20 mouse cellular contexts compared by ENCODE assay signal in genomic region chrX:60719428-60720151, GRCm38 (mm10).
DNase-seq lines count a peak whose midpoint lies in the region; ATAC-seq and TF ChIP-seq lines count a peak whose summit lies in the region.
"Had no signal": no experiment of that assay in that cellular context is flagged by ENCODE, and none has a peak within 500 bp of the region (broad histone marks: within the 10 kb centered on the region; RNA-seq: fewer than 3 reads in every experiment).

No protein-coding gene starts in this region.

- H3K9ac ChIP-seq in forebrain, postnatal 0 days = no peak overlapping the region
- H3K9ac ChIP-seq in midbrain, embryonic 11.5 days (ENCODE audit: low read length) = no peak overlapping the region
- no peak overlapping the region for H3K9ac ChIP-seq in neural tube, embryonic 12.5 days
- H3K9ac ChIP-seq in kidney, embryonic 15.5 days = no peak overlapping the region
- H3K9ac ChIP-seq: heart, embryonic 12.5 days; liver, embryonic 14.5 days had no signal

- WGBS in embryonic facial prominence, embryonic 10.5 days = 45% methylated on average over 13 of the region's 13 CpGs
- 32% methylated on average over 13 of the region's 13 CpGs for WGBS in forebrain, postnatal 0 days
- 28% methylated on average over 13 of the region's 13 CpGs for WGBS in midbrain, embryonic 11.5 days
- 30% methylated on average over 13 of the region's 13 CpGs for WGBS in neural tube, embryonic 12.5 days
- WGBS in kidney, embryonic 15.5 days = 46% methylated on average over 13 of the region's 13 CpGs

- no peaks in the 10 kb centered on the region for H3K9me3 ChIP-seq in embryonic facial prominence, embryonic 10.5 days
- no peaks in the 10 kb centered on the region for H3K9me3 ChIP-seq in forebrain, postnatal 0 days (ENCODE audit: low read length)
- no peaks in the 10 kb centered on the region for H3K9me3 ChIP-seq in midbrain, embryonic 11.5 days (ENCODE audit: control insufficient read depth, low read length)
- H3K9me3 ChIP-seq in neural tube, embryonic 12.5 days = no peaks in the 10 kb centered on the region
- no peaks in the 10 kb centered on the region for H3K9me3 ChIP-seq in kidney, embryonic 15.5 days (replicated peaks)
- H3K9me3 ChIP-seq: G1E; heart, embryonic 12.5 days; limb, embryonic 10.5 days had no signal

- no peaks in the 10 kb centered on the region for H3K36me3 ChIP-seq in embryonic facial prominence, embryonic 10.5 days (replicated peaks)
- no peaks in the 10 kb centered on the region for H3K36me3 ChIP-seq in forebrain, postnatal 0 days (ENCODE audit: insufficient read depth)
- H3K36me3 ChIP-seq in midbrain, embryonic 11.5 days (ENCODE audit: control insufficient read depth, insufficient read depth, low read length) = no peaks in the 10 kb centered on the region
- no peaks in the 10 kb centered on the region for H3K36me3 ChIP-seq in neural tube, embryonic 12.5 days
- no peaks in the 10 kb centered on the region for H3K36me3 ChIP-seq in kidney, embryonic 15.5 days
- H3K36me3 ChIP-seq: G1E; heart, embryonic 12.5 days; limb, embryonic 10.5 days had no signal

- DNase-seq in embryonic facial prominence, embryonic 10.5 days (ENCODE audit: low spot score) = peak; percentile 11
- no peak for DNase-seq in forebrain, postnatal 0 days
- DNase-seq in midbrain, embryonic 11.5 days (ENCODE audit: low spot score, missing footprints) = peak; percentile 89
- DNase-seq in kidney, postnatal 14 days = no peak
- no peak for DNase-seq in T-cell, adult 2 months (ENCODE audit: low spot score)
- DNase-seq in spleen, postnatal 36 days (ENCODE audit: low spot score in 2 of 2) = no peak
- DNase-seq: adrenal gland, adult 8-10 months; cerebellum, adult 18-20 months; heart, postnatal 36 days; kidney, postnatal 10 days; lung, postnatal 10 days; right cerebral cortex, postnatal 25 days; thymus, adult 2 months had no signal

- TF ChIP-seq CTCF in forebrain, postnatal 0 days (IDR thresholded peaks at IDR 0.05; ENCODE audit: low read depth) = no peak

- H3K4me2 ChIP-seq in forebrain, postnatal 0 days (ENCODE audit: low read depth) = peak overlapping the region; percentile 38
- peak overlapping the region; percentile 15; the same call in 1 of the 2 replicates for H3K4me2 ChIP-seq in midbrain, embryonic 11.5 days
- H3K4me2 ChIP-seq in neural tube, embryonic 12.5 days (replicated peaks) = peak overlapping the region; percentile 43
- no peak overlapping the region for H3K4me2 ChIP-seq in kidney, embryonic 15.5 days

- no peak; the same call in 1 of the 2 replicates for ATAC-seq in forebrain, postnatal 0 days
- ATAC-seq in midbrain, embryonic 11.5 days (ENCODE audit: low FRiP score) = peak; percentile 94
- ATAC-seq in neural tube, embryonic 12.5 days (ENCODE audit: low FRiP score, low read depth) = peak; percentile 90
- ATAC-seq in kidney, embryonic 15.5 days (replicated peaks; ENCODE audit: low FRiP score) = no peak
- ATAC-seq: intestine, postnatal 0 days had no signal

- no peak overlapping the region for H3K27ac ChIP-seq in embryonic facial prominence, embryonic 10.5 days (replicated peaks)
- H3K27ac ChIP-seq in forebrain, postnatal 0 days (ENCODE audit: low read depth, low read length) = no peak overlapping the region
- peak overlapping the region; percentile 47; the same call in 1 of the 2 replicates for H3K27ac ChIP-seq in midbrain, embryonic 11.5 days (ENCODE audit: low read depth, low read length)
- no peak overlapping the region; the same call in 1 of the 2 replicates for H3K27ac ChIP-seq in neural tube, embryonic 12.5 days
- H3K27ac ChIP-seq in kidney, embryonic 15.5 days = no peak overlapping the region
- H3K27ac ChIP-seq: limb, embryonic 10.5 days; liver, embryonic 14.5 days had no signal

- no peaks in the 10 kb centered on the region; the same call in 1 of the 2 replicates for H3K27me3 ChIP-seq in embryonic facial prominence, embryonic 10.5 days (replicated peaks; ENCODE audit: low read depth, poor library complexity, severe bottlenecking)
- no peaks in the 10 kb centered on the region for H3K27me3 ChIP-seq in forebrain, postnatal 0 days (ENCODE audit: insufficient read depth, low read length)
- H3K27me3 ChIP-seq in midbrain, embryonic 11.5 days (ENCODE audit: control insufficient read depth, insufficient read depth, low read length) = no peaks in the 10 kb centered on the region
- no peaks in the 10 kb centered on the region for H3K27me3 ChIP-seq in neural tube, embryonic 12.5 days (replicated peaks)
- peaks cover 20% of the 10 kb centered on the region for H3K27me3 ChIP-seq in kidney, embryonic 15.5 days
- H3K27me3 ChIP-seq: heart, embryonic 12.5 days had no signal

- H3K4me3 ChIP-seq in embryonic facial prominence, embryonic 10.5 days = no peak overlapping the region
- 0 out of 2 replicates have a peak overlapping the region, but pooled peaks have one; percentile 7 for H3K4me3 ChIP-seq in forebrain, postnatal 0 days (ENCODE audit: low read depth, low read length)
- no peak overlapping the region for H3K4me3 ChIP-seq in midbrain, embryonic 11.5 days (ENCODE audit: low read depth, low read length)
- H3K4me3 ChIP-seq in neural tube, embryonic 12.5 days = no peak overlapping the region
- no peak overlapping the region for H3K4me3 ChIP-seq in kidney, embryonic 15.5 days (replicated peaks)
- H3K4me3 ChIP-seq: heart, embryonic 12.5 days; limb, embryonic 10.5 days had no signal

- H3K4me1 ChIP-seq in embryonic facial prominence, embryonic 10.5 days = no peaks in the 10 kb centered on the region
- H3K4me1 ChIP-seq in forebrain, postnatal 0 days (ENCODE audit: insufficient read depth) = no peaks in the 10 kb centered on the region
- H3K4me1 ChIP-seq in midbrain, embryonic 11.5 days (ENCODE audit: control insufficient read depth, insufficient read depth, low read length) = peaks cover 13% of the 10 kb centered on the region
- peaks cover 5% of the 10 kb centered on the region; the same call in 1 of the 2 replicates for H3K4me1 ChIP-seq in neural tube, embryonic 12.5 days
- no peaks in the 10 kb centered on the region for H3K4me1 ChIP-seq in kidney, embryonic 15.5 days
- H3K4me1 ChIP-seq: heart, embryonic 12.5 days; limb, embryonic 10.5 days had no signal

Comparison
In these comparisons a context has a peak if more than half of its experiments do, and no peak if none do; other contexts are left out.
1. DNase-seq: peak in embryonic facial prominence, embryonic 10.5 days (single experiment) and midbrain, embryonic 11.5 days (single experiment); none in forebrain, postnatal 0 days (single experiment), kidney, postnatal 14 days (single experiment), T-cell, adult 2 months (single experiment) and spleen, postnatal 36 days (0 of 2).
2. ATAC-seq: peak in midbrain, embryonic 11.5 days (single experiment) and neural tube, embryonic 12.5 days (single experiment); none in forebrain, postnatal 0 days (single experiment) and kidney, embryonic 15.5 days (single experiment).